Mouse (Mus musculus): ENCODE data around the gene Cep97.

DNA sequence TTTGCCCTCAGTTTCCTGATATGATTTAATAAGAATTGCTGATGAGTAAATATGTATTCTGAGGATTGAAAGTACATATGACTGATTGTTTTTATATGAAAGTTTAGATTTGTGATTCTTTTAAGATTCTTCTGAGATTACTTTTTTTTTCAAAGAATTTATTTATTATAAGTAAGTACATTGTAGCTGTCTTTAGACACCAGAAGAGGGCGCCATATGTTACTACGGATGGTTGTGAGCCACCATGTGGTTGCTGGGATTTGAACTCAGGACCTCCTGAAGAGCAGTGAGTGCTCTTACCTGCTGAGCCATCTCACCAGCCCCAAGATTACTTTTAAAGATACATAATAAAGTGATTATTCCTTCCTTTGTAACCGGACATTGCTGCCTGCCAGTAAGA, 45.2 kb downstream of the Cep97 start:
- TF ChIP-seq CTCF (conservative IDR thresholded peaks at IDR 0.05; ENCODE audit: low read length) = no peak; the same call in 1 of the 2 replicates
- no peak for TF ChIP-seq NANOG (IDR thresholded peaks at IDR 0.05; ENCODE audit: borderline replicate concordance, low read length)
- no peak for TF ChIP-seq POU5F1 (IDR thresholded peaks at IDR 0.05; ENCODE audit: borderline replicate concordance, low read length)
